Mouse (Mus musculus): ENCODE measurements at regions not wholly inside any gene's neighbourhood (a gene's known extent, or its start where the extent isn't known, plus 50 kb on each side); places are given as distances from the start of the nearest gene placed in this dataset.

GRCm38 (mm10) chr17:4176524-4176923 is 480.5 kb upstream of the Nox3 start:
- Histone ChIP-seq H3K27ac (no peak overlapping the region), H3K79me2 (ENCODE audit: inconsistent target) (no peaks in the 10 kb centered on the region), H3K4me3 (ENCODE audit: inconsistent target) (no peak overlapping the region), H3K36me3 (ENCODE audit: inconsistent target) (no peaks in the 10 kb centered on the region)
- WGBS (ENCODE audit: missing documents): 94% methylated on average over 1 of the region's 3 CpGs

- no peaks in the 10 kb centered on the region for H3K79me2 ChIP-seq (ENCODE audit: inconsistent target)
- H3K36me3 ChIP-seq (ENCODE audit: inconsistent target): no peaks in the 10 kb centered on the region
- no peak overlapping the region for H3K27ac ChIP-seq
- WGBS (ENCODE audit: missing documents): 84% methylated on average over 9 of the region's 9 CpGs
- no peak overlapping the region for H3K4me3 ChIP-seq (ENCODE audit: inconsistent target)
Observed at GRCm38 (mm10) chr17:4177485-4178150, 481.6 kb upstream of the Nox3 start.

DNA sequence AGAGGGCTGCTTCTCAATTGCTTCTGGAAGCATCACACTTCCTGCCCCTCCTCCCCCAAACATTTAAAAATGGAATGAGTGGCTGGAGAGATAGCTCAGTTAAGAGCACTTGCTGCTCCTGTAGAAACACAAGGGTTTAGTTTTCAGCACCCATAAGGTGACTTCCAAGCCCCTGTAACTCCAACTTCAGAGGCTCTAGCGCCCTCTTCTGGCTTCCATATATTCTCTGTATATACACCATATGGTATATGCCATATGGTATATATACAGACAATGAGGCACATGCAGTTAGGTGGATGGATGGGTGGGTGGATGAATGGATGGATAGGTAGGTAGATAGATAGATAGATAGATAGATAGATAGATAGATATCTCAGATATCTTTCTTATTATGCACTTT is 483.2 kb upstream of the Nox3 start:
- Histone ChIP-seq H3K27ac (no peak overlapping the region), H3K4me3 (ENCODE audit: inconsistent target) (no peak overlapping the region), H3K36me3 (ENCODE audit: inconsistent target) (no peaks in the 10 kb centered on the region), H3K79me2 (ENCODE audit: inconsistent target) (no peaks in the 10 kb centered on the region)
- WGBS (ENCODE audit: missing documents): no CpG with 5 or more reads among the region's 1 CpGs

- H3K27ac ChIP-seq: no peak overlapping the region
- no peaks in the 10 kb centered on the region for H3K36me3 ChIP-seq (ENCODE audit: inconsistent target)
- H3K4me3 ChIP-seq (ENCODE audit: inconsistent target): no peak overlapping the region
- 100% methylated on average over 1 of the region's 1 CpGs for WGBS (ENCODE audit: missing documents)
- no peaks in the 10 kb centered on the region for H3K79me2 ChIP-seq (ENCODE audit: inconsistent target)
Observed at GRCm38 (mm10) chr17:4182106-4182505, 486.0 kb upstream of the Nox3 start.

DNA sequence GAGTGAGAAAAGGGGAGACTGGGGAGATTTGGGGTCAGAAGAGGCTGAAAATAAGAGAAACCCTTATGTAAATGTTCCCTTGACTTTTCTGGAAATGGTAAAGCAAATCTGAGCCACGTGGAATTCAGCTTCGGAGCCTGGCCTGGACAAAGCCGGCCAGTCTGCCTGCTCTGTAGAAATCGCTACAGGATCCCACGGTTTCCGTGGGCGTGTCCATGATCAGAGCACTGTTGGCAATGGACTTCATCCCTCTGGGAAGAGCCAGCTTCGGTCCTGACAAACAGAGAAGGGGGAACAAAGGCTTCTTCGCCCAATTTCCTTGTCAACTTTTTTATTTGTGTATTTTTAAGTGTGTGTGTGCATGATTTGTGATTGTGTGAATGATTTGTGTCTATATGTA is 490.7 kb upstream of the Nox3 start:
- Histone ChIP-seq H3K36me3 (ENCODE audit: inconsistent target) (no peaks in the 10 kb centered on the region), H3K79me2 (ENCODE audit: inconsistent target) (no peaks in the 10 kb centered on the region), H3K27ac (no peak overlapping the region), H3K4me3 (ENCODE audit: inconsistent target) (no peak overlapping the region)
- WGBS (ENCODE audit: missing documents): 84% methylated on average over 8 of the region's 9 CpGs

- Histone ChIP-seq H3K79me2 (ENCODE audit: inconsistent target) (no peaks in the 10 kb centered on the region), H3K4me3 (ENCODE audit: inconsistent target) (no peak overlapping the region), H3K36me3 (ENCODE audit: inconsistent target) (no peaks in the 10 kb centered on the region), H3K27ac (no peak overlapping the region)
- 86% methylated on average over 4 of the region's 4 CpGs for WGBS (ENCODE audit: missing documents)
Observed at GRCm38 (mm10) chr17:4187606-4188005, 491.5 kb upstream of the Nox3 start.

DNA sequence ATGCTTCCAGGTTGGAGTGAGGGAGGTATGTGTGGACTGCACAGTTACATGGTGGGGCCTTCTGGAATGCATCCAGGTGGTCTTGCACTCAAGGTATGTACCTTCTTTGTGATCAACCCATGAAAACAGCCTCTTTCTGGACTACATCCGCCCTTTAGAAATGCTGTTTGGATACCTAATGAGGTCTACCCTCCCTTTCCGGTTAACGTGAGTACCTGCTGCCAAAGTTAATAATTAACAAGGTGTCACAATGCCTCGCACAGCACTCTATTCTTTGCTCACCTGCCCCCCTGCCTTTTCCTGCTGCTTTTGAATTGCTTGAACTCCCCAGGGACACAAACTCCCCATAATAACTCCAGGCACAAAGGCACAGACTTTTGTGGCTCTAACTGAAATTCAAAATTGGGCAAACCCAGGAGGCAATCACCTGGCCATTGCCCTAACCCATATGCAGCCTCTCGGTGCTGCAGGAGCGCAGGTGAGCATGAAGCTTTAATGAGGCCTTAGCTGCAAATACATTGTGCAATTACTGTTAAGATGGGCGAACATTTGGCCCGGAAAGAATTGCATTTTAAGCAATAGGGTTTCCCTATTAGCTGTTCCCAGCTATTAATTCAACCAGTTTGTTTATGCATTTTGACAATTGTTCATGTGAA is 500.9 kb upstream of the Nox3 start:
- H3K4me3 ChIP-seq (ENCODE audit: inconsistent target): no peak overlapping the region
- WGBS (ENCODE audit: missing documents): 90% methylated on average over 8 of the region's 8 CpGs
- no peak overlapping the region for H3K27ac ChIP-seq
- no peaks in the 10 kb centered on the region for H3K79me2 ChIP-seq (ENCODE audit: inconsistent target)
- no peaks in the 10 kb centered on the region for H3K36me3 ChIP-seq (ENCODE audit: inconsistent target)

- 82% methylated on average over 3 of the region's 3 CpGs for WGBS (ENCODE audit: missing documents)
- Histone ChIP-seq H3K27ac (no peak overlapping the region), H3K36me3 (ENCODE audit: inconsistent target) (no peaks in the 10 kb centered on the region), H3K4me3 (ENCODE audit: inconsistent target) (no peak overlapping the region), H3K79me2 (ENCODE audit: inconsistent target) (no peaks in the 10 kb centered on the region)
Observed at GRCm38 (mm10) chr17:4198001-4198400, 501.9 kb upstream of the Nox3 start.

GRCm38 (mm10) chr17:4199698-4200153 is 503.7 kb upstream of the Nox3 start:
- Histone ChIP-seq H3K36me3 (ENCODE audit: inconsistent target) (no peaks in the 10 kb centered on the region), H3K4me3 (ENCODE audit: inconsistent target) (no peak overlapping the region), H3K79me2 (ENCODE audit: inconsistent target) (no peaks in the 10 kb centered on the region), H3K27ac (no peak overlapping the region)
- WGBS (ENCODE audit: missing documents): 100% methylated on average over 2 of the region's 2 CpGs

- Histone ChIP-seq H3K27ac (no peak overlapping the region), H3K36me3 (ENCODE audit: inconsistent target) (no peaks in the 10 kb centered on the region), H3K79me2 (ENCODE audit: inconsistent target) (no peaks in the 10 kb centered on the region), H3K4me3 (ENCODE audit: inconsistent target) (no peak overlapping the region)
- 87% methylated on average over 4 of the region's 4 CpGs for WGBS (ENCODE audit: missing documents)
Observed at GRCm38 (mm10) chr17:4201300-4201699, 505.2 kb upstream of the Nox3 start.

DNA sequence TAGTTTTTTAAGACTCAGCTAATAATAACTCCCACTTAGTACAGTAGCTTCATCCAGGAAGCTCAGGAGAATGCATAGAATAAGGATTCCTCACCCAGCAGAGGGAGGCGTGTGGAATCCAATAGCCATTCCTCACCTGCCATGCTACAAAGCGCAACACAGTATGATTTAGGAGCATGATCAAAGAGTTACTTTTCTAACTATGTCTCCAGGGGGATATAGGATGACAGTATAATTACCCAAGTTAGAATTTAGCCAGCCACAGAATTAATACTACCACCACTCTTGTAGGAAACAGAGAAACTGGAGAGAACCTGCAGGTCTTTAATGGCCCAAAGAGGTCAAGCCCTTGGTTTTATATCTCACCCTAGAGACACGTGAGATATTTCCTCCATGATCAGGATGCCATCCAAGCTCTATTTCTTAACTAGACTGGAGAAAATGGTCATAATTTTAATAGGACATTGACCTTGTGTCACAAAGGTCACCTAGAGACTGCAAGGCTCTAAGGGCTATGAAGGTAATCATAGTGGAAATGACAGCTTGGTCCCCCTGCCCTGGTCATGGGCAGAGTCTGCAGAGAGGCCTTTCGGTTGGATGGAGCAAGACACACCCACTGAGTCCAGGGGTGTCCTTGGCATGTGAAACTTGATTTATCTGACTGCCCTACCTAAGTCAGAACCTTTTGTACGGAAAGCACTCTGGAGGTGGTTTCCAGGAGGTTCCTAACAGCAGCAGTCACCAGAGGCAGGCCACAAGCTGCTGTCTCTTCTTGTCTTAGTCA is 512.3 kb upstream of the Nox3 start:
- H3K27ac ChIP-seq: no peak overlapping the region
- 98% methylated on average over 5 of the region's 5 CpGs for WGBS (ENCODE audit: missing documents)
- H3K79me2 ChIP-seq (ENCODE audit: inconsistent target): no peaks in the 10 kb centered on the region
- no peak overlapping the region for H3K4me3 ChIP-seq (ENCODE audit: inconsistent target)
- no peaks in the 10 kb centered on the region for H3K36me3 ChIP-seq (ENCODE audit: inconsistent target)

DNA sequence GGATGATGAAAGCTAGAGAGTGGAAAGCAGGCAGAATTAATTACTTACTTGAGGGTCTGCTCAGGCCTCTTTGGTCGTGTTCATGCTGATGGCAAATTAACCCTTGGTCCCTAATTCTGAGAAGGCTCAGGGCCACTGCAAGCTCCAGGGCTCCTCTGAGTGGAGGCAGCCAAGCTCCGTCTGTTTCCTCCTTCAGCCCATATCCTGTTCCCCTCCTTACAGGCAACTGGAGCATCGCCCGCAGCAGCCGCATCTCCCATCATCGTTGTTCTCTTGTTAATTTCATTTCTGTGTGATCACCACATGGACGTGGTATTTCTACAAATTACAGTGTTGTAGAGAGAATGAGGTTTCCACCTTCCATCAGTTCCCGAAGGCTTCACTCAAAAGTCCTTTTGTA is 513.6 kb upstream of the Nox3 start:
- H3K27ac ChIP-seq: no peak overlapping the region
- no peak overlapping the region for H3K4me3 ChIP-seq (ENCODE audit: inconsistent target)
- no peaks in the 10 kb centered on the region for H3K79me2 ChIP-seq (ENCODE audit: inconsistent target)
- H3K36me3 ChIP-seq (ENCODE audit: inconsistent target): no peaks in the 10 kb centered on the region
- WGBS (ENCODE audit: missing documents): 37% methylated on average over 8 of the region's 8 CpGs

- WGBS (ENCODE audit: missing documents): 77% methylated on average over 4 of the region's 4 CpGs
- H3K27ac ChIP-seq: no peak overlapping the region
- H3K79me2 ChIP-seq (ENCODE audit: inconsistent target): no peaks in the 10 kb centered on the region
- no peak overlapping the region for H3K4me3 ChIP-seq (ENCODE audit: inconsistent target)
- no peaks in the 10 kb centered on the region for H3K36me3 ChIP-seq (ENCODE audit: inconsistent target)
Observed at GRCm38 (mm10) chr17:4212586-4212985, 516.5 kb upstream of the Nox3 start.

GRCm38 (mm10) chr17:4214970-4215369 is 518.9 kb upstream of the Nox3 start:
- Histone ChIP-seq H3K79me2 (ENCODE audit: inconsistent target) (no peaks in the 10 kb centered on the region), H3K36me3 (ENCODE audit: inconsistent target) (no peaks in the 10 kb centered on the region), H3K27ac (no peak overlapping the region), H3K4me3 (ENCODE audit: inconsistent target) (no peak overlapping the region)
- 89% methylated on average over 8 of the region's 8 CpGs for WGBS (ENCODE audit: missing documents)

DNA sequence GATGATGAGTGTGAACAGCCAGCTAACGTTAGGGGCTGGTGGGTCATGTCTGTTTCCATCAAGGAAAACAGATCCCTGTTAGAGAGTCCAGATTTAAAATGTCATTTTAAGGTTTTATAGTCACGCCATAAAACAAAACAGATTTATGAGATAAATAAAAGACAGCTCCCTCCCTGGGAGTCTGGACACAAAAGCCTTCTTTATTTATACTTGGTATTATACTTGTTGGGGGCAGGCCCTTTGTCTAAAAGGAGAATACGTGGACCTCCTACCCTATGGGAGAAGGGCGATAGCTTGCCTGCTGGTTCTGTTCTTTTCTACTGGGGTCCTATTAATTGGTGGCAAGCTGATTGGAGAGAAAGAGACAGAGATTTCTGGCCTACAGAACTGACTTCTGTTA is 520.1 kb upstream of the Nox3 start:
- Histone ChIP-seq H3K27ac (no peak overlapping the region), H3K36me3 (ENCODE audit: inconsistent target) (no peaks in the 10 kb centered on the region), H3K4me3 (ENCODE audit: inconsistent target) (no peak overlapping the region), H3K79me2 (ENCODE audit: inconsistent target) (no peaks in the 10 kb centered on the region)
- 98% methylated on average over 4 of the region's 4 CpGs for WGBS (ENCODE audit: missing documents)
